Mouse (Mus musculus) G1E-ER4 (cell line): Measurements from ENCODE around the gene Slc1a2. TPM values are rescaled to one million over a fixed set of nuclear protein-coding genes. Genes with fewer than 3 reads are reported as not detected.

ENCODE experiments used
- GATA1 ChIP-seq: IDR thresholded peaks from one replicate; pipeline ENCODE4 v1.8.0; 2012; ENCODE audit warnings: low read length, inconsistent platforms
- polyA plus RNA-seq: library from polyadenylated mRNA; stranded (reverse); fragments of >175 nt; gene quantifications from 2 replicates; pipeline ENCODE4 v1.2.3, GENCODE M21; 2012

Slc1a2 gene
- polyA plus RNA-seq, 1 experiment: not detected

- no peak for TF ChIP-seq GATA1
Observed at GRCm38 (mm10) chr2:102730788-102731187, 72.3 kb downstream of the Slc1a2 start.

GRCm38 (mm10) chr2:102733128-102733527 lies 74.7 kb downstream of the Slc1a2 start:
- no peak for TF ChIP-seq GATA1

- peak; percentile 14 for TF ChIP-seq GATA1
Observed at GRCm38 (mm10) chr2:102734055-102734454, 75.6 kb downstream of the Slc1a2 start.

- TF ChIP-seq GATA1: no peak
Observed at GRCm38 (mm10) chr2:102735031-102735430, 76.6 kb downstream of the Slc1a2 start.

GRCm38 (mm10) chr2:102735811-102736210 lies 77.4 kb downstream of the Slc1a2 start:
- no peak for TF ChIP-seq GATA1

GRCm38 (mm10) chr2:102736490-102736889 lies 78.0 kb downstream of the Slc1a2 start:
- TF ChIP-seq GATA1: no peak

GRCm38 (mm10) chr2:102738852-102739251 lies 80.4 kb downstream of the Slc1a2 start:
- no peak for TF ChIP-seq GATA1

GRCm38 (mm10) chr2:102742685-102743084 lies 84.2 kb downstream of the Slc1a2 start:
- no peak for TF ChIP-seq GATA1

- TF ChIP-seq GATA1: no peak
Observed at GRCm38 (mm10) chr2:102743918-102744696, 85.6 kb downstream of the Slc1a2 start.

- peak; percentile 92 for TF ChIP-seq GATA1
Observed at GRCm38 (mm10) chr2:102745259-102745906, 86.9 kb downstream of the Slc1a2 start.

- no peak for TF ChIP-seq GATA1
Observed at GRCm38 (mm10) chr2:102747758-102748157, 89.3 kb downstream of the Slc1a2 start.

GRCm38 (mm10) chr2:102749926-102750325 lies 91.5 kb downstream of the Slc1a2 start:
- no peak for TF ChIP-seq GATA1

GRCm38 (mm10) chr2:102751846-102752245 lies 93.4 kb downstream of the Slc1a2 start:
- no peak for TF ChIP-seq GATA1

- no peak for TF ChIP-seq GATA1
Observed at GRCm38 (mm10) chr2:102757241-102757860, 98.9 kb downstream of the Slc1a2 start.

GRCm38 (mm10) chr2:102759479-102759878 lies 101.0 kb downstream of the Slc1a2 start:
- no peak for TF ChIP-seq GATA1

- no peak for TF ChIP-seq GATA1
Observed at GRCm38 (mm10) chr2:102760284-102761072, 102.0 kb downstream of the Slc1a2 start.
